Mouse (Mus musculus) thymus, adult 18-20 months (tissue): Measurements from ENCODE around the gene Mtmr12.

Source experiments
- DNase-seq, 2 experiments: peaks; one replicate each; pipeline ENCODE4 v3.0.0; 2022; ENCODE audit warnings: mixed read lengths in 2 of 2

The Mtmr12 gene

DNA sequence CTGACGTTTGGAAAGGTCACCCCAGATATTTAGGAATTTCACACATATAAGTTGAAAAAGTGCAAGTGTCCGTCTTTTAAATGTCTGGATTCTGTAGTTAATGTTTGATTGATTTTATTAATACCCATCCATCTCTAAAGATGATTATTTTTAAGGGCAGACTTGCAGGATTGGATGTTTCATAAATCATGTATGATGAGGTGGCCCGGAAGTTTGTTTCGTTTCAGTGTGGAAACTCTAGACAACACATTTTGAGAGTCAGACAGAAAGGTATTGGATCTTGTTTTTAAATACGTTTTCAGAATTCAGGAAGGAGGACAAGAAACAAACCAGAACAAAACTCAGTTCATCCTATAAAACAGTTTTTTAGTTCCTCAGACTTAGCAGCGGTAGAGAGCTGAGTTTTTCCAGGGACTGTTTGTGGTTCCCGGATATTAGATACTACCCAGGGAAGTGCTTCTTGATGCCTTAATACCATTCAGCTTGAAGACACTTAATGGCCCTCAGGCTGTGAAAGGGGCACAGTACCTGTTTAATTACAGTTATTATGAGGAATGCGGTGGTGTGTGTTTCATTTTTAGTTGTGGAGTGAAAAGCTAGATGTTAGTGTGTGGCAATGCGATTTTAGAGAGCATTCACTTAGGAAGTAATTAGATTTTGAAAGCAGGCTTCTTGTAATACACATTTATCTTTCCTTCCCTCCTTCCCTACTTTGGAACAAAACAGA, 118.0 kb downstream of the Mtmr12 start:
- DNase-seq: no peak
